Mouse (Mus musculus) stomach, embryonic 15.5 days (tissue): ENCODE data around the gene Osbpl3. TPM values are rescaled to one million over a fixed set of nuclear protein-coding genes. Genes with fewer than 3 reads are reported as not detected.

Experiments
- ATAC-seq: fragments of 200-750 bp; cut with Nextera tagmentation; 2 replicates; pipeline ENCODE4 v1.8.0; 2017; ENCODE audit warnings: low read depth, moderate number of reproducible peaks, moderate TSS enrichment; ENCODE audit not compliant: insufficient read depth, low FRiP score
- H3K27ac ChIP-seq: fragments of 300-500 bp; sonication (generic); 2 replicates; pipeline ENCODE4 v1.5.1; 2015; ENCODE audit warnings: mild to moderate bottlenecking, inconsistent platforms
- H3K27me3 ChIP-seq: fragments of 300-500 bp; sonication (generic); replicated peaks from 2 replicates; pipeline ENCODE4 v1.6.1; 2015; ENCODE audit warnings: inconsistent platforms
- H3K36me3 ChIP-seq: fragments of 300-500 bp; sonication (generic); 2 replicates; pipeline ENCODE4 v1.6.1; 2015; ENCODE audit warnings: inconsistent platforms
- H3K4me1 ChIP-seq: fragments of 300-500 bp; sonication (generic); 2 replicates; pipeline ENCODE4 v1.6.1; 2015; ENCODE audit warnings: inconsistent platforms
- H3K4me2 ChIP-seq: fragments of 300-500 bp; sonication (generic); 2 replicates; pipeline ENCODE4 v1.6.1; 2015; ENCODE audit warnings: mild to moderate bottlenecking, inconsistent platforms
- H3K4me3 ChIP-seq: fragments of 300-500 bp; sonication (generic); replicated peaks from 2 replicates; pipeline ENCODE4 v1.5.1; 2015; ENCODE audit warnings: inconsistent platforms
- H3K9ac ChIP-seq: fragments of 300-500 bp; sonication (generic); 2 replicates; pipeline ENCODE4 v1.6.1; 2015; ENCODE audit warnings: inconsistent platforms
- H3K9me3 ChIP-seq: fragments of 300-500 bp; sonication (generic); 2 replicates; pipeline ENCODE4 v1.6.1; 2016; ENCODE audit warnings: inconsistent platforms
- WGBS: fragments of 180-500 bp; shearing (Covaris S2); methylation state at CpG from one replicate; pipeline ENCODE4 v1.1.7; 2015; 5-methylcytosine and 5-hydroxymethylcytosine counted together
- polyA plus RNA-seq: library from polyadenylated mRNA; unstranded; fragments of >200 nt; fragmentation: Nextera tagmentation; extraction: Ambion mirVana; gene quantifications from 2 replicates; pipeline ENCODE4 v1.2.1, GENCODE M21; 2015

The Osbpl3 gene
- polyA plus RNA-seq, 1 experiment from 2014 or later, result 12.0 TPM

- WGBS, result 60% methylated on average over 2 of the region's 2 CpGs
- no peaks in the 10 kb centered on the region for H3K27me3 ChIP-seq
- H3K4me1 ChIP-seq, result no peaks in the 10 kb centered on the region
- no peak overlapping the region for H3K4me3 ChIP-seq
- H3K9me3 ChIP-seq, result no peaks in the 10 kb centered on the region
- no peak overlapping the region for H3K4me2 ChIP-seq
- H3K9ac ChIP-seq, result no peak overlapping the region
- ATAC-seq, result no peak
- H3K27ac ChIP-seq, result no peak overlapping the region
- no peaks in the 10 kb centered on the region for H3K36me3 ChIP-seq
Measured at GRCm38 (mm10) chr6:50318150-50318549, 137.9 kb downstream of the Osbpl3 start.

GRCm38 (mm10) chr6:50316795-50317505 lies 139.1 kb downstream of the Osbpl3 start:
- no peaks in the 10 kb centered on the region for H3K36me3 ChIP-seq
- no peaks in the 10 kb centered on the region for H3K9me3 ChIP-seq
- no peak overlapping the region for H3K27ac ChIP-seq
- H3K27me3 ChIP-seq, result no peaks in the 10 kb centered on the region
- H3K9ac ChIP-seq, result no peak overlapping the region
- ATAC-seq, result no peak
- H3K4me3 ChIP-seq, result no peak overlapping the region
- H3K4me1 ChIP-seq, result no peaks in the 10 kb centered on the region
- WGBS, result 95% methylated on average over 7 of the region's 7 CpGs
- no peak overlapping the region for H3K4me2 ChIP-seq

- Histone ChIP-seq H3K36me3 (no peaks in the 10 kb centered on the region), H3K4me3 (no peak overlapping the region), H3K9ac (no peak overlapping the region), H3K9me3 (no peaks in the 10 kb centered on the region), H3K4me1 (no peaks in the 10 kb centered on the region), H3K4me2 (no peak overlapping the region), H3K27me3 (no peaks in the 10 kb centered on the region), H3K27ac (no peak overlapping the region)
- ATAC-seq, result no peak
- 67% methylated on average over 12 of the region's 12 CpGs for WGBS
Measured at GRCm38 (mm10) chr6:50314406-50315071, 141.5 kb downstream of the Osbpl3 start.

GRCm38 (mm10) chr6:50312647-50313046 lies 143.4 kb downstream of the Osbpl3 start:
- H3K27me3 ChIP-seq, result no peaks in the 10 kb centered on the region
- H3K4me2 ChIP-seq, result no peak overlapping the region
- no peaks in the 10 kb centered on the region for H3K9me3 ChIP-seq
- no peaks in the 10 kb centered on the region for H3K4me1 ChIP-seq
- 39% methylated on average over 4 of the region's 4 CpGs for WGBS
- peaks cover 2% of the 10 kb centered on the region; the same call in 1 of the 2 replicates for H3K36me3 ChIP-seq
- ATAC-seq, result peak; percentile 65; the same call in 1 of the 2 replicates
- no peak overlapping the region for H3K27ac ChIP-seq
- no peak overlapping the region for H3K9ac ChIP-seq
- no peak overlapping the region for H3K4me3 ChIP-seq

GRCm38 (mm10) chr6:50309019-50309418 lies 147.0 kb downstream of the Osbpl3 start:
- Histone ChIP-seq H3K4me2 (no peak overlapping the region), H3K27ac (no peak overlapping the region), H3K36me3 (peaks cover 2% of the 10 kb centered on the region; the same call in 1 of the 2 replicates), H3K4me1 (no peaks in the 10 kb centered on the region), H3K4me3 (no peak overlapping the region), H3K9me3 (no peaks in the 10 kb centered on the region), H3K9ac (no peak overlapping the region), H3K27me3 (no peaks in the 10 kb centered on the region)
- 39% methylated on average over 6 of the region's 6 CpGs for WGBS
- ATAC-seq, result no peak

GRCm38 (mm10) chr6:50306625-50307024 lies 149.4 kb downstream of the Osbpl3 start:
- no peak for ATAC-seq
- WGBS, result 77% methylated on average over 4 of the region's 4 CpGs

GRCm38 (mm10) chr6:50304949-50305491 lies 151.0 kb downstream of the Osbpl3 start:
- no peak for ATAC-seq
- Histone ChIP-seq H3K4me3 (no peak overlapping the region), H3K9me3 (no peaks in the 10 kb centered on the region), H3K9ac (no peak overlapping the region), H3K4me1 (no peaks in the 10 kb centered on the region), H3K27me3 (no peaks in the 10 kb centered on the region), H3K4me2 (no peak overlapping the region), H3K36me3 (peaks cover 2% of the 10 kb centered on the region; the same call in 1 of the 2 replicates), H3K27ac (no peak overlapping the region)
- 56% methylated on average over 4 of the region's 4 CpGs for WGBS

More at GRCm38 (mm10) chr6:50306625-50307024, 149.4 kb downstream of the Osbpl3 start:
- Histone ChIP-seq H3K4me2 (no peak overlapping the region), H3K36me3 (peaks cover 2% of the 10 kb centered on the region; the same call in 1 of the 2 replicates), H3K9me3 (no peaks in the 10 kb centered on the region), H3K4me1 (no peaks in the 10 kb centered on the region), H3K27me3 (no peaks in the 10 kb centered on the region), H3K4me3 (no peak overlapping the region), H3K27ac (no peak overlapping the region), H3K9ac (no peak overlapping the region)

GRCm38 (mm10) chr6:50301121-50301520 lies 154.9 kb downstream of the Osbpl3 start:
- no peak for ATAC-seq
- Histone ChIP-seq H3K36me3 (no peaks in the 10 kb centered on the region), H3K4me1 (no peaks in the 10 kb centered on the region), H3K27ac (no peak overlapping the region), H3K9me3 (no peaks in the 10 kb centered on the region), H3K9ac (no peak overlapping the region), H3K4me3 (no peak overlapping the region), H3K27me3 (no peaks in the 10 kb centered on the region), H3K4me2 (no peak overlapping the region)
- 89% methylated on average over 7 of the region's 7 CpGs for WGBS

GRCm38 (mm10) chr6:50300622-50301021 lies 155.4 kb downstream of the Osbpl3 start:
- H3K4me3 ChIP-seq, result no peak overlapping the region
- no peaks in the 10 kb centered on the region for H3K4me1 ChIP-seq
- H3K36me3 ChIP-seq, result no peaks in the 10 kb centered on the region
- H3K27me3 ChIP-seq, result no peaks in the 10 kb centered on the region
- H3K4me2 ChIP-seq, result no peak overlapping the region
- WGBS, result 81% methylated on average over 6 of the region's 6 CpGs
- ATAC-seq, result no peak
- no peaks in the 10 kb centered on the region for H3K9me3 ChIP-seq
- H3K27ac ChIP-seq, result no peak overlapping the region
- H3K9ac ChIP-seq, result no peak overlapping the region

GRCm38 (mm10) chr6:50299071-50299470 lies 156.9 kb downstream of the Osbpl3 start:
- no peaks in the 10 kb centered on the region for H3K4me1 ChIP-seq
- H3K9ac ChIP-seq, result no peak overlapping the region
- H3K27ac ChIP-seq, result no peak overlapping the region
- ATAC-seq, result no peak
- no peak overlapping the region for H3K4me3 ChIP-seq
- no peaks in the 10 kb centered on the region for H3K27me3 ChIP-seq
- 86% methylated on average over 7 of the region's 7 CpGs for WGBS
- H3K4me2 ChIP-seq, result no peak overlapping the region
- H3K9me3 ChIP-seq, result no peaks in the 10 kb centered on the region
- H3K36me3 ChIP-seq, result no peaks in the 10 kb centered on the region

GRCm38 (mm10) chr6:50297671-50298070 lies 158.3 kb downstream of the Osbpl3 start:
- 89% methylated on average over 9 of the region's 9 CpGs for WGBS
- Histone ChIP-seq H3K4me3 (no peak overlapping the region), H3K4me1 (no peaks in the 10 kb centered on the region), H3K4me2 (no peak overlapping the region), H3K9ac (no peak overlapping the region), H3K9me3 (no peaks in the 10 kb centered on the region), H3K36me3 (no peaks in the 10 kb centered on the region), H3K27ac (no peak overlapping the region), H3K27me3 (no peaks in the 10 kb centered on the region)
- no peak for ATAC-seq

- Histone ChIP-seq H3K9ac (no peak overlapping the region), H3K27ac (no peak overlapping the region), H3K4me1 (no peaks in the 10 kb centered on the region), H3K9me3 (no peaks in the 10 kb centered on the region), H3K27me3 (no peaks in the 10 kb centered on the region), H3K4me2 (no peak overlapping the region), H3K36me3 (no peaks in the 10 kb centered on the region), H3K4me3 (no peak overlapping the region)
- no peak for ATAC-seq
- WGBS, result 83% methylated on average over 10 of the region's 10 CpGs
Measured at GRCm38 (mm10) chr6:50295136-50295535, 160.9 kb downstream of the Osbpl3 start.
